Mouse (Mus musculus): ENCODE measurements around the gene Thap11.

Thap11 gene

DNA sequence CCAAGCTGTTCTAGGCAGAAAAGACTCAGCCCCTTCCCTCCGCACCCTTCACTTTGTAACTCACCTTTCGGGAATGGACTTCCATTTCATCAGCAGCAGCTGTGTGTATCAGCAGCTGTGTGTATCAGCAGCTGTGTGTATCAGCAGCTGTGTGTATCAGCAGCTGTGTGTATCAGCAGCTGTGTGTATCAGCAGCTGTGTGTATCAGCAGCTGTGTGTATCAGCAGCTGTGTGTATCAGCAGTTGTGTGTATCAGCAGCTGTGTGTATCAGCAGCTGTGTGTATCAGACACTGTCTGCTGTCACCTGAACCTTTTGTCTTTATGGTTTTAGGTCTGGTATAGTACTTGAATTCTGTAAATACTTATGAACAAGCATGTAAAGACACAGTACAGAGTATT, 21.2 kb upstream of the Thap11 start:
- ChIA-PET CTCF (interaction anchor here in 2 of 4 experiments (1.1 to 2.3 kb wide), 5 partner anchors 21 to 393 kb away, joined by 3 to 12 read pairs (median 6); partner anchors contain the start of genes Pskh1 (in 1 of the 2) and Thap11 (in 1 of the 2)), POLR2A (interaction anchor here in 3 of 4 experiments (0.7 to 1.5 kb wide), 8 partner anchors 11 to 222 kb away, joined by 3 to 6 read pairs (median 4); partner anchors contain the start of genes Acd (in 1 of the 3), Pard6a (in 1 of the 3) and Pskh1 (in 1 of the 3))

DNA sequence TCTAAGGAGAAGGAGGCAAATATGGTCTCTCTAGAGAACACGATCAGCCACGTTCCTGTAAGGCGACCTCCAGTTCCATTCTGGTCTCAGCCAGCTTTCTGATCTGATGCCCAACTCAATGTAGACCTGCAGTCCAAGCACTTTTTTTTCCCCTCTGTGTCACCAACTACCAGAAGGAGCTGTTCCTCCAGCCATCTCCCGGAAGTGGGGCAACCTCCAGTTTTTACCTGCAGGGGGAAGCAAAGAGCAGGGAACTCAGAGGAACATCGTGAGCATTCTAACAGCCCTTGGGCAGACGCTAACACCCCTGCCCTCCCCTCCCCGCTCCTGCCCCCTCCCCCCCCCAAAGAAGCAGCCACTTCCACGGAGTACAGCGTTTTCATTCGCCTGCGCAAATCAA, 19.6 kb upstream of the Thap11 start:
- CTCF ChIA-PET: interaction anchor here (0.5 to 2.3 kb wide), 41 partner anchors 8 to 581 kb away, joined by 3 to 17 read pairs (median 4); partner anchors contain the start of genes Ranbp10 (in 3 of the 4), Thap11 (in 2 of the 4), Tsnaxip1 (in 2 of the 4) and Pskh1 (in 1 of the 4)

DNA sequence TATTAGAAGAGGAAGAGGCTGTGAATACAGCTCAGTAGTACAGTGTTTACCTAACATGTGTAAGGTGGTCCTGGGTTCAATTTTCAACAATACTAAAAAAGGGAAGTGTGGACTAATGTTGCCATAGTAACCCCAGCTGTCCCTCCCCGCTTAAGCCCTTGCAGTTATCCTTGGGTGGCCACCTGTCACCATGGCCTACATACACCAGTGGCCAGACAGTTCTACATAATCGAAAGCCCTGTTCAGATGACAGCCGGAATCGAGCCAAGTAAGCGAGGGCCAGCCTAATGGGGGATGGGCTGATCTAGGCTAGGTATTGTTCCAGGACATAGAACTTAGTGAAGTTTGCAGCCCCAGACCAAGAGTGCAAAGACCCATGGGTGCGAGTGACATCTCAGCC, 17.9 kb upstream of the Thap11 start:
- CTCF ChIA-PET: no interaction called here
- POLR2A ChIA-PET: interaction anchor here in 2 of 4 experiments (0.9 to 1.6 kb wide), 3 partner anchors 10 to 66 kb away, joined by 3 to 4 read pairs (median 4); partner anchors contain the start of genes Ranbp10 (in 2 of the 2) and Tsnaxip1 (in 1 of the 2)

More for the DNA sequence above, 19.6 kb upstream of the Thap11 start:
- POLR2A ChIA-PET: interaction anchor here in 3 of 4 experiments (0.5 to 1.8 kb wide), 26 partner anchors 8 to 602 kb away, joined by 3 to 12 read pairs (median 4); partner anchors contain the start of genes Ranbp10 (in 3 of the 3), Nutf2 (in 2 of the 3), Pskh1 (in 2 of the 3) and Thap11 (in 2 of the 3)

DNA sequence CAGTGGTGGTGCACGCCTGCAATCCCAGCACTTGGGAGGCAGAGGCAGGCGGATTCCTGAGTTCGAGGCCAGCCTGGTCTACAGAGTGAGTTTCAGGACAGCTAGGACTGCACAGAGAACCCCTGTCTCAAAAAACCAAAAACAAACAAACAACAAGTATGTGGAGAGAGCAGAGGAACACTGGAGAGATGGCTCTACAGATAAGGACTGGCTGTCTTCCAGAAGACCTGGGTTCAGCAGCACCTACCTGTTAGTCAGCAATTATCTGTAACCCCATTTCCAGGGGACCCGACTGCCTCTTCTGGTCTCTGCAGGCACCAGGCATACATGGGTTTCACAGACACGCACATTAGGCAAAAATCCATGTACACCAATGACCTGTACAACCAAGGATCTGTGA, 15.7 kb upstream of the Thap11 start:
- POLR2A ChIA-PET: interaction anchor here in 2 of 4 experiments (0.6 to 2.3 kb wide), 2 partner anchors 21 to 1270 kb away, joined by 3 to 7 read pairs; partner anchors contain the start of gene Nutf2 (in 1 of the 2)
- CTCF ChIA-PET: interaction anchor here in 1 of 4 experiments (0.6 kb wide), 1 partner anchor 1620 kb away, joined by 4 read pairs; no protein-coding TSS in a partner anchor

DNA sequence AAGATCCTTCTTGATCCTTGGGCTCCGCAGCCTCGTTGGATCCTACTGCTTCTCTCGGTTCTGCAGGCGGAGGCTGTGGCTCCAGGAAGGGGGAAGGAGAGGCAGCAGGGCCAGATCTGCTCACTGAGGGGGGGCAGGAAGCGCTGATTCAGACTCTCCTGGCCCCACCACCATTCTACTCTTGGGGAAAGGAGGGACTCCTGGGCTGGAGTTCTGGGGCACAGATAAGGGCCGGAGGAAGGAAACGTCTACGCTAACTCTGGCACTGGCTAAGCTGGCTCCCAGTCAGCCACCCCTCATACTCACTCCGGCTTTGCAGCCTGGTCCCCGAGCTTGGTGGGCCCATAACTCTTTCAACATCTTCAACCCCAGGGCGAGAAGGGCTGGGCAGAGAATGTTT, 8.3 kb upstream of the Thap11 start:
- CTCF ChIA-PET: interaction anchor here in 2 of 4 experiments (0.9 to 1.4 kb wide), 3 partner anchors 8 to 84 kb away, joined by 3 to 6 read pairs (median 4); no protein-coding TSS in a partner anchor
- POLR2A ChIA-PET: interaction anchor here in 2 of 4 experiments (1.0 to 2.1 kb wide), 6 partner anchors 9 to 53 kb away, joined by 3 to 11 read pairs (median 4); partner anchors contain the start of genes Nutf2 (in 1 of the 2), Pskh1 (in 1 of the 2), Ranbp10 (in 1 of the 2) and Tsnaxip1 (in 1 of the 2)

DNA sequence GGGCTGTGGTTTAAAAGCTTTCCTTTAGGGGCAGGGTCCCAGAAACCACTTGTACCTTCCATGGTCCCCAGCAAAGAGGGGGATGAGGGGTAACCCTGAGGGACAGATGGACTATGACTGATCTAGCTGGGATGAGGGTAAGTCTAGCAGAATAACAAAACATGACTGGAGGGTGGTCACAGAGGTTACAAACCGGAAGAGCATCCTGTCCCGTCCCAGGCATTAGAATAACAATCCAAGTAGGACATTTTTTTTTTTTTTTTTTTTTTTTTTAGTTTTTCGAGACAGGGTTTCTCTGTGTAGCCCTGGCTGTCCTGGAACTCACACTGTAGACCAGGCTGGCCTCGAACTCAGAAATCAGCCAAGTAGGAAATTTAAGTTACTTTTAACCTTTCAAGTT, 4.9 kb upstream of the Thap11 start:
- CTCF ChIA-PET: interaction anchor here in 1 of 4 experiments (1.2 kb wide), 1 partner anchor 12 kb away, joined by 3 read pairs; no protein-coding TSS in a partner anchor
- POLR2A ChIA-PET: interaction anchor here in 2 of 4 experiments (0.5 to 2.8 kb wide), 12 partner anchors 9 to 714 kb away, joined by 3 to 45 read pairs (median 4); partner anchors contain the start of genes Nutf2 (in 2 of the 2), Ranbp10 (in 1 of the 2) and Tsnaxip1 (in 1 of the 2)

DNA sequence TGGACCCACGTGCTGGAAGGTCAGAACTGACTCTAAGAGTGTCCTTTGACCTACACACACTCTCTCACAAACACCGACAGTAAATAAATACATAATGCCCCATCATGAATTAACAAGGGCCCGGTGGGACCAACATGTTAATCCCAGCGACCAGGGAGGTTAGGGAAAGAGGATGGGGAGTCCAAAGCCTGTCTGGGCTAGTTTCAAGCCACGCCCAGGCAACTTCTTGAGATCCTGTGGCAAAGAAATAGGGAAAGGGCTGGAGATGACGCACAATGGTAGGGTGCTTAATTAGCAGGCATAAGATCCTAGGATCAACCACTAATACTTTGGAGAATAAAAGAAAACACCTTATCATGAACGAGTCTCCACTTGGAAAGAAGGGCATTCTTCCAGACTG, 4.3 kb upstream of the Thap11 start:
- POLR2A ChIA-PET: interaction anchor here in 2 of 4 experiments (0.5 to 2.8 kb wide), 14 partner anchors 9 to 714 kb away, joined by 3 to 45 read pairs (median 6); partner anchors contain the start of genes Nutf2 (in 2 of the 2), Pskh1 (in 1 of the 2), Ranbp10 (in 1 of the 2) and Tsnaxip1 (in 1 of the 2)
- CTCF ChIA-PET: no interaction called here

DNA sequence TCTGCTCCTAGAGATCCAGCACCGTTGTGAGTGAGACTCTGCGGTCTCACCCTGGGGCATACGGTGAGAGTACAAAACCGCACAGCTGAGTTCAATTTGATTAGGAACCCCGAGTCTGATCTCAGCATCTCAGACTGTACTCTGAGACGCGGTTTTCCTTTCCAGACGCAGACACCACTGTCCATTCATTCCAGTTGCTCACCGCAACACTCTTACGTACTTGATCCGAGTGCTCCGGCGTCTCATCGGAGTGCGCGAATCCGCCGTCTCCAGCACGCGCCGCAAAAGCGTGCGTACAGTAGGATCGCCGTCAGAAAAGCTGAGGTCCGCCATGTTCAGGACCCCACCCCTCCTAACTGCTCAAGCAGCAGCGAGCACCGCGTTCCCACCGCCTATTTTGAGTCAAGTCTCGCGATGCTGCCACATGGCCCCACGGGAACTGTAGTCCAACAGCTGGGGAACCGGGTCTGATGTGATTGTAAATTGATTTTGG, 3.2 kb upstream of the Thap11 start:
- POLR2A ChIA-PET: interaction anchor here (0.5 to 2.8 kb wide), 36 partner anchors 8 to 942 kb away, joined by 3 to 45 read pairs (median 3); partner anchors contain the start of genes Nutf2 (in 3 of the 4), Ranbp10 (in 3 of the 4), Tsnaxip1 (in 2 of the 4) and Edc4 (in 1 of the 4)

DNA sequence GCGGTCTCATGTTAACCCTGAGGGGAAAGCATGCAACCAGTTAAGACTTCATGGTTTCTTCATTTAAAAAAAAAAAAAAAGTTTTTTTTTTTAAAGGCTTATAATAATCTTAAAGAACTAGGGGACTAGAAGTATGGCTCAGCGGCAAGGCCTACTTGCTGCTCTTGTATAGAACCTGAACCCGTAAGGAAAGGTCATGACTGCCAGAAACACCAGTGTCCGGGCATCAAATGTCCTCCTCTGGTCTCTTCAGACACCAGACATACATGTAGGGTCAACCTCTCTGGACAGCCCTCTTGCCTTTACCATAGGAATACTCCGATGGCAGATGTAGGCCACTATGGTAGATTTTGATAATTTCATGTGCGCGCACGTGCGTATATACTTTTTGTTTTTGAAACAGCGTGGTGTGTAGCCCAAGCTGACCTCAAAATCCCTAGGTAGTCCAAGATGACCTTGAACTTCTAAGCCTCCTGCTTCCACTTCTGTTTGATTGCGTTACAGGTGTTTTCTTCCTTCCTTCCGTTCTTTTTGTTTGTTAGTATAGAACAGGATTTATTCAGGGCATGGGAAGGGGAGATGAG, 2.7 kb upstream of the Thap11 start:
- CTCF ChIA-PET: interaction anchor here in 1 of 4 experiments (1.0 to 1.1 kb wide), 2 partner anchors 8 to 17 kb away, joined by 4 to 5 read pairs; partner anchors contain the start of gene Nutf2
- POLR2A ChIA-PET: interaction anchor here (0.5 to 2.8 kb wide), 35 partner anchors 8 to 941 kb away, joined by 3 to 45 read pairs (median 3); partner anchors contain the start of genes Nutf2 (in 3 of the 4), Ranbp10 (in 3 of the 4), Tsnaxip1 (in 2 of the 4) and Edc4 (in 1 of the 4)

More for the DNA sequence above, 3.2 kb upstream of the Thap11 start:
- CTCF ChIA-PET: interaction anchor here in 2 of 4 experiments (0.6 to 1.1 kb wide), 3 partner anchors 9 to 147 kb away, joined by 3 to 5 read pairs (median 4); partner anchors contain the start of gene Nutf2 (in 1 of the 2)

DNA sequence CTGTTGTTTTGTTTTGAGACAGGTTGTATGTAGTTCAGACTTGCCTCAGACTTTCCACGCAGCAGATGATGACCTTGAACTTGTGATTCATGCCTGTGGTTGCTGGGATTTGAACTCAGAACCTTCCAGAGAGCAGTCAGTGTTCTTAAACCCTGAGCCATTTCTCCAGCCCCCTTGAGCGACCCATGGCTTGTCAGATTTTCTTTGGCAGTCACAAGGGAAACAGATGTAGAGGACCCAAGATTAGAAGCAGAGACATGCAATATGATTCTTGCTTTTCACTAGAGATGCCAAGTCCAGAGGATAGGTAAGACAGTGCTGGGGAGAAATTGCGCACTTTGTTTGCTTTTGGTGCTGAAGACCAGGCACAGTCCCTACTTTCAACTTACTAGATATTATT, 1.8 kb upstream of the Thap11 start, which contains the start of gene Cenpt:
Gene Cenpt (minus strand): TSS at position 101 of the 400 bp plus-strand sequence.
- ChIA-PET CTCF (no interaction called here), POLR2A (interaction anchor here in 2 of 4 experiments (0.7 kb wide), 2 partner anchors 105 to 264 kb away, joined by 3 to 12 read pairs; no protein-coding TSS in a partner anchor)

DNA sequence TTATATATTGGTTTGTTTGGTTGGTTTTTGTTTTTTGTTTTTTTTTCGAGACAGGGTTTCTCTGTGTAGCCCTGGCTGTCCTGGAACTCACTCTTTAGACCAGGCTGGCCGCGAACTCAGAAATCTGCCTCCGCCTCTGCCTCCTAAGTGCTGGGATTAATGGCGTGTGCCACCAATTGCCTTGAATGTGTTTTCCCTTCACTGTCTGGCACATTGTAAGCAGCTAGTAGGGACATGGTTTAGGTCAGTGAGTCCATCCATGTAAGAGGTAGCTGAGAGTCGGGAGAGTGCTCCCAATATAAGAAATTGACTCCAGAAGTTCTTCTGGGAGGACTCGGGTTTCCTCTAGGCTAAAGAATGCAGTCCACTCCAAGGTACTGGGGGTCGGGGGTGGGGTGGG, 629 bp upstream of the Thap11 start:
- ChIA-PET CTCF (interaction anchor here (0.6 to 2.4 kb wide), 26 partner anchors 8 to 371 kb away, joined by 3 to 28 read pairs (median 4); partner anchors contain the start of genes Ranbp10 (in 2 of the 4), Ddx28 (in 1 of the 4), Nrn1l (in 1 of the 4) and Tsnaxip1 (in 1 of the 4)), POLR2A (interaction anchor here (0.6 to 3.6 kb wide), 44 partner anchors 10 to 1594 kb away, joined by 3 to 37 read pairs (median 4); partner anchors contain the start of genes Ranbp10 (in 3 of the 4), Tsnaxip1 (in 3 of the 4), Pskh1 (in 2 of the 4) and Acd (in 1 of the 4))

DNA sequence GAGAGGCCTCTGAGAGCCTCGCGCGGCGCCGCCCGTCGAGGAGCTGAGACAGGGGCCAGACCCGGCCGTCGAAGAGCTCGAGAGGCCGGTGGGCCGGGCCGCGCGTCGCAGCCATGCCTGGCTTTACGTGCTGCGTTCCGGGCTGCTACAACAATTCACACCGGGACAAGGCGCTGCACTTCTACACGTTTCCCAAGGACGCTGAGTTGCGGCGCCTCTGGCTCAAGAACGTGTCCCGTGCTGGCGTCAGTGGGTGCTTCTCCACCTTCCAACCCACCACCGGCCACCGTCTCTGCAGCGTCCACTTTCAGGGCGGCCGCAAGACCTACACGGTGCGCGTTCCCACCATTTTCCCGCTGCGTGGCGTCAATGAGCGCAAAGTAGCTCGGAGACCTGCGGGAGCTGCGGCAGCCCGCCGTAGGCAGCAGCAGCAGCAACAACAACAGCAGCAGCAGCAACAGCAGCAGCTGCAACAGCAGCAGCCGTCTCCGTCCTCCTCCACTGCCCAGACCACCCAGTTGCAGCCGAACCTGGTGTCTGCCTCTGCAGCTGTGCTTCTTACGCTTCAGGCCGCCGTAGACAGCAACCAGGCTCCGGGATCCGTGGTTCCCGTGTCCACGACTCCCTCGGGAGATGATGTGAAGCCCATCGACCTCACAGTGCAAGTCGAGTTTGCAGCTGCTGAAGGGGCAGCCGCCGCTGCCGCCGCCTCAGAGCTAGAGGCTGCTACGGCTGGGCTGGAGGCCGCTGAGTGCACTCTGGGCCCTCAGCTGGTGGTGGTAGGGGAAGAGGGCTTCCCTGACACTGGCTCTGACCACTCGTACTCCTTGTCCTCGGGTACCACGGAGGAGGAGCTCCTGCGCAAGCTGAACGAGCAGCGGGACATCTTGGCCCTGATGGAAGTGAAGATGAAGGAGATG, 576 bp downstream of the Thap11 start:
- ChIA-PET CTCF (interaction anchor here (0.9 to 2.4 kb wide), 15 partner anchors 8 to 300 kb away, joined by 3 to 28 read pairs (median 4); partner anchors contain the start of genes Enkd1 (in 1 of the 4), Ranbp10 (in 1 of the 4) and Tsnaxip1 (in 1 of the 4)), POLR2A (interaction anchor here (0.5 to 3.6 kb wide), 45 partner anchors 9 to 313 kb away, joined by 3 to 37 read pairs (median 4); partner anchors contain the start of genes Ranbp10 (in 3 of the 4), Pskh1 (in 2 of the 4), Tsnaxip1 (in 2 of the 4) and Acd (in 1 of the 4))

DNA sequence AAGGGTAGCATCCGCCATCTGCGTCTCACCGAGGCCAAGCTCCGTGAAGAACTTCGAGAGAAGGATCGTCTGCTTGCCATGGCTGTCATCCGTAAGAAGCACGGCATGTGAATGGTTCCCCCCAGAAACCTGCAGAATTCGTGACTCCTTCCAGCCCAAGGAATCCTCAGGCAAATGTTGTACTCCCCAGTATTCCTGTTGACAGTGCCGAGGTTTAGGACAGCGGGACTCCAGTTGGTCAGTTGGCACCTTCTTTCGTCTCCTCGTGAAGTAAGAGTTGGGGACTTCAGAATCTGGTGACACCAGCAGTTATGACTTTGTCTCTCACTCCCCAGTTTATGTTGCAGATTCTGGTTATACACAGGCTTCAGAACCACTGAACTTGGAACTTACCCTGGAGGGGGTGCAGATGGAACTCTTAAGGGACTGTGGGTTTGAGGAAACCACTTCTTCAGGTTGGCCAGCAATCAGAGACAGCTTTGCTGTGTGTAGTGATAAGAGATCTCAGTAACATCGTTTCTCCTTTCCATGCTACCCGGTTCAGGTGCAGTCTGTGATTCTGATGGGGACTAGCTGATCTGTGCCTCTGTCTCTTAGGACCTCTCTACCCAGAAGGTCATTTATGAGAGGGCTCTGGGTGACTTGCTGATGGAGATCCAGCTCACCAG, 1.4 kb downstream of the Thap11 start:
- CTCF ChIA-PET: interaction anchor here in 2 of 4 experiments (0.7 to 2.4 kb wide), 5 partner anchors 10 to 259 kb away, joined by 3 to 28 read pairs (median 4); partner anchors contain the start of gene Enkd1 (in 1 of the 2)

DNA sequence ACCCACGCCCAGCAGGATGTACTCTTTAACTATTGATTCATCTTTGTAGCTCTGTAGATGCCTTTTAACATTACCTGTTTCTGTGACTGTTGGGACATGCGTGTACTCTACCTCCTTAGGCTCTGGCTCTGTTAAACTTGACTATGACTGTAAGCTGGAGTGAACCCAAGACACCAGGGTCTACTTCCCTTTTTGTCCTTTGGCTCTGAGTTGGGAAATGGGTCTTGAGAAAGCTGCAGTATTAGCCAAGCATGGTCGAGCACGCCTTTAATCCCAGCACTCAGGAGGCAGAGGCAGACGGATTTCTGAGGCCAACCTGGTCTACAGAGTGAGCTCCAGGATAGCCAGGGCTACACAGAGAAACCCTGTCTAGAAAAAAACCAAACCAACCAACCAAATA, 3.6 kb downstream of the Thap11 start:
- ChIA-PET CTCF (interaction anchor here in 2 of 4 experiments (0.6 to 1.0 kb wide), 3 partner anchors 23 to 153 kb away, joined by 3 to 9 read pairs (median 6); partner anchors contain the start of gene Ddx28 (in 1 of the 2)), POLR2A (interaction anchor here in 3 of 4 experiments (0.6 to 4.7 kb wide), 10 partner anchors 9 to 135 kb away, joined by 3 to 58 read pairs (median 7); partner anchors contain the start of genes Edc4 (in 2 of the 3), Gfod2 (in 1 of the 3) and Pskh1 (in 1 of the 3))

More for the DNA sequence above, 1.4 kb downstream of the Thap11 start:
- POLR2A ChIA-PET: interaction anchor here in 3 of 4 experiments (0.6 to 3.6 kb wide), 21 partner anchors 9 to 281 kb away, joined by 3 to 37 read pairs (median 5); partner anchors contain the start of genes Pskh1 (in 2 of the 3), Ranbp10 (in 2 of the 3), Edc4 (in 1 of the 3) and Gfod2 (in 1 of the 3)

DNA sequence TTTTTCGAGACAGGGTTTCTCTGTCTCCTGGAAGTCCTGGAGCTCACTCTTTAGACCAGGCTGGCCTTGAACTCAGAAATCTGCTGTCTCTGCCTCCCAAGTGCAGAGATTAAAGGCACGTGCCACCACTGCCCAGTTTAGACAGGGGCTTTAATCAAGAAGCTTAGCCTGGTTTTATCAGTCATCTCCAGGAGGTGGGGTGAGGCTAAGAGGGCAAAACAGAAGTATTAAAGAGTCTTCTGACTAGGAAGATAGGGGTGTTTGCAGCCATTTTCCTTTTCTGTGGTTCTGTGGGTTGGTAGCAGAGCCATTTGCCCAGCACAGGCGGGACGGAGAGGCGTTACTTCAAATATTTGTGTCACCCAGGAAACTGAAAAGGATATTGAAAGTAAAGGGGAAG, 4.4 kb downstream of the Thap11 start:
- ChIA-PET CTCF (interaction anchor here in 2 of 4 experiments (0.6 to 1.2 kb wide), 4 partner anchors 24 to 152 kb away, joined by 3 to 9 read pairs (median 4); partner anchors contain the start of genes Ddx28 (in 1 of the 2) and Nrn1l (in 1 of the 2)), POLR2A (interaction anchor here in 3 of 4 experiments (0.5 to 4.7 kb wide), 33 partner anchors 8 to 224 kb away, joined by 3 to 58 read pairs (median 6); partner anchors contain the start of genes Ranbp10 (in 3 of the 3), Tsnaxip1 (in 3 of the 3), Edc4 (in 2 of the 3) and Acd (in 1 of the 3))
